ENCODE assay signal across 8 mouse cellular contexts in genomic region chr1:170590041-170590360, GRCm38 (mm10). TPM values are rescaled to one million over a fixed set of nuclear protein-coding genes. Genes with fewer than 3 reads are reported as not detected.
DNase-seq lines count a peak whose midpoint lies in the region; ATAC-seq and TF ChIP-seq lines count a peak whose summit lies in the region.

No protein-coding gene starts in this region.

- no peak overlapping the region for H3K27ac ChIP-seq in spleen, adult 2 months (ENCODE audit: insufficient read depth, low read length)
- no peak overlapping the region for H3K27ac ChIP-seq in limb, embryonic 14.5 days (replicated peaks; ENCODE audit: low read depth, low read length)
- H3K27ac ChIP-seq in stomach, embryonic 15.5 days, result peak overlapping the region; percentile 48; the same call in 1 of the 2 replicates

- H3K4me1 ChIP-seq in erythroblast, embryonic 14.5 days (ENCODE audit: control insufficient read depth), result peaks cover 30% of the 10 kb centered on the region
- H3K4me1 ChIP-seq in spleen, adult 2 months (ENCODE audit: control insufficient read depth, insufficient read depth, insufficient read length), result peaks cover 5% of the 10 kb centered on the region
- H3K4me1 ChIP-seq in limb, embryonic 14.5 days (ENCODE audit: control insufficient read depth, insufficient read depth, low read length), result peaks cover 11% of the 10 kb centered on the region
- peaks cover 12% of the 10 kb centered on the region; the same call in 1 of the 2 replicates for H3K4me1 ChIP-seq in stomach, embryonic 15.5 days

- intact Hi-C loops in left cerebral cortex, postnatal 4 days (cut with DNase I), result no loop called here
- intact Hi-C loops in left cerebral cortex, postnatal 10 days (cut with DNase I), result no loop called here

- ATAC-seq in erythroblast, adult 5-6 weeks (replicated peaks; ENCODE audit: low FRiP score, poor library complexity, severe bottlenecking), result no peak
- ATAC-seq in limb, embryonic 14.5 days (ENCODE audit: low FRiP score, low read depth), result no peak
- no peak for ATAC-seq in stomach, embryonic 15.5 days (ENCODE audit: insufficient read depth, low FRiP score, low read depth)

- TF ChIP-seq POLR2A in spleen, adult 2 months (IDR thresholded peaks at IDR 0.05; ENCODE audit: low read depth, low read length), result no peak
- TF ChIP-seq POLR2A in limb, embryonic 14.5 days (IDR thresholded peaks at IDR 0.05; ENCODE audit: borderline replicate concordance, extremely low read depth, insufficient read depth, insufficient read length), result no peak

- H3K27me3 ChIP-seq in erythroblast, embryonic 14.5 days (ENCODE audit: control insufficient read depth), result peaks cover 52% of the 10 kb centered on the region
- peaks cover 8% of the 10 kb centered on the region for H3K27me3 ChIP-seq in spleen, adult 2 months (ENCODE audit: control insufficient read depth, insufficient read depth, low read length)
- no peaks in the 10 kb centered on the region for H3K27me3 ChIP-seq in limb, embryonic 14.5 days (ENCODE audit: control insufficient read depth, insufficient read depth, low read length)
- no peaks in the 10 kb centered on the region for H3K27me3 ChIP-seq in stomach, embryonic 15.5 days (replicated peaks)

- peak overlapping the region; percentile 86 for H3K4me3 ChIP-seq in erythroblast, embryonic 14.5 days (replicated peaks)
- peak overlapping the region; percentile 54 for H3K4me3 ChIP-seq in spleen, adult 2 months (ENCODE audit: extremely low read depth, insufficient read depth, insufficient read length)
- peak overlapping the region; percentile 81 for H3K4me3 ChIP-seq in limb, embryonic 14.5 days (replicated peaks; ENCODE audit: low read length)
- peak overlapping the region; percentile 89 for H3K4me3 ChIP-seq in stomach, embryonic 15.5 days (replicated peaks)

- H3K36me3 ChIP-seq in erythroblast, embryonic 14.5 days (ENCODE audit: control insufficient read depth), result peaks cover 7% of the 10 kb centered on the region; the same call in 1 of the 2 replicates
- H3K36me3 ChIP-seq in spleen, adult 2 months (ENCODE audit: control insufficient read depth, insufficient read depth, low read length), result no peaks in the 10 kb centered on the region
- peaks cover 3% of the 10 kb centered on the region for H3K36me3 ChIP-seq in limb, embryonic 14.5 days (ENCODE audit: control insufficient read depth, insufficient read depth, low read length)
- peaks cover 4% of the 10 kb centered on the region; the same call in 1 of the 2 replicates for H3K36me3 ChIP-seq in stomach, embryonic 15.5 days

- H3K4me2 ChIP-seq in limb, embryonic 14.5 days (replicated peaks; ENCODE audit: low read depth, low read length, severe bottlenecking), result peak overlapping the region; percentile 96
- H3K4me2 ChIP-seq in stomach, embryonic 15.5 days, result peak overlapping the region; percentile 97

- DNase-seq in spleen, adult 2 months (ENCODE audit: low read depth in 1 of 2, low spot score in 2 of 2), result no peak
- no peak for DNase-seq in spleen, adult 12 weeks (ENCODE audit: low spot score)
- no peak for DNase-seq in limb, embryonic 14.5 days (ENCODE audit: low spot score)
- no peak for DNase-seq in left cerebral cortex, postnatal 4 days
- no peak for DNase-seq in left cerebral cortex, postnatal 10 days (ENCODE audit: extremely low spot score in 1 of 2, low spot score in 2 of 2)

- H3K9ac ChIP-seq in limb, embryonic 14.5 days (ENCODE audit: low read depth, low read length, severe bottlenecking), result peak overlapping the region; percentile 80
- peak overlapping the region; percentile 93; the same call in 1 of the 2 replicates for H3K9ac ChIP-seq in stomach, embryonic 15.5 days

- no peak for TF ChIP-seq CTCF in spleen, adult 2 months (IDR thresholded peaks at IDR 0.05; ENCODE audit: extremely low read depth, insufficient read depth, insufficient read length, insufficient replicate concordance)

- peaks cover 7% of the 10 kb centered on the region for H3K9me3 ChIP-seq in erythroblast, embryonic 14.5 days (ENCODE audit: control insufficient read depth, low read length)
- no peaks in the 10 kb centered on the region for H3K9me3 ChIP-seq in limb, embryonic 14.5 days (ENCODE audit: control insufficient read depth, low read length)
- H3K9me3 ChIP-seq in stomach, embryonic 15.5 days, result no peaks in the 10 kb centered on the region

- 9% methylated on average over 11 of the region's 11 CpGs for WGBS in spleen, adult 2 months
- 3% methylated on average over 11 of the region's 11 CpGs for WGBS in limb, embryonic 14.5 days
- WGBS in stomach, embryonic 15.5 days, result 2% methylated on average over 11 of the region's 11 CpGs

RNA-seq across cellular contexts. Expression of gene Nos1ap, which starts 0.3 kb away (rescaled TPM):
- polyA plus RNA-seq in erythroblast, embryonic 14.5 days (2012), result 1.1 TPM in 2 replicates
- 23.4 and 25.4 TPM in 2 replicates for total RNA-seq in erythroblast, adult 5-6 weeks (2015; ENCODE audit: low replicate concordance)
- 22.6 and 26.9 TPM in 2 replicates for total RNA-seq in erythroblast, adult 5-6 weeks (2017; ENCODE audit: low replicate concordance)
- 8.1 and 11.9 TPM in 2 replicates for polyA plus RNA-seq in spleen, adult 2 months (2012; rRNA removed)
- polyA plus RNA-seq in limb, embryonic 14.5 days (2012; rRNA removed), result 11.6 and 12.3 TPM in 2 replicates
- 10.2 and 10.4 TPM in 2 replicates for polyA plus RNA-seq in limb, embryonic 14.5 days (2014; fragmentation: Nextera tagmentation; extraction: Ambion mirVana)
- polyA plus RNA-seq in stomach, embryonic 15.5 days (2015; fragmentation: Nextera tagmentation; extraction: Ambion mirVana), result 14.7 and 15.5 TPM in 2 replicates
- 10 to 100 TPM; 41.0 to 46.4 TPM for total RNA-seq in left cerebral cortex, postnatal 4 days (2021)
- total RNA-seq in left cerebral cortex, postnatal 10 days (2021), result 10 to 100 TPM; 79.2 to 91.1 TPM

RNA-seq across cellular contexts. Expression of gene Olfml2b, which starts 54.3 kb away (rescaled TPM):
- polyA plus RNA-seq in erythroblast, embryonic 14.5 days (2012), result not detected in 2 replicates
- total RNA-seq in erythroblast, adult 5-6 weeks (2015; ENCODE audit: low replicate concordance), result 5.4 and 5.9 TPM in 2 replicates
- 5.2 and 13.3 TPM in 2 replicates for total RNA-seq in erythroblast, adult 5-6 weeks (2017; ENCODE audit: low replicate concordance)
- 4.0 and 6.5 TPM in 2 replicates for polyA plus RNA-seq in spleen, adult 2 months (2012; rRNA removed)
- 50.4 and 57.7 TPM in 2 replicates for polyA plus RNA-seq in limb, embryonic 14.5 days (2012; rRNA removed)
- polyA plus RNA-seq in limb, embryonic 14.5 days (2014; fragmentation: Nextera tagmentation; extraction: Ambion mirVana), result 50.6 and 59.1 TPM in 2 replicates
- 30.7 and 38.5 TPM in 2 replicates for polyA plus RNA-seq in stomach, embryonic 15.5 days (2015; fragmentation: Nextera tagmentation; extraction: Ambion mirVana)
- total RNA-seq in left cerebral cortex, postnatal 4 days (2021), result 1 to 10 TPM; 7.3 to 7.4 TPM
- 1 to 10 TPM; 5.5 to 5.9 TPM for total RNA-seq in left cerebral cortex, postnatal 10 days (2021)
